Comparison of ENCODE assay signal across 22 mouse cellular contexts in the genomic region with DNA sequence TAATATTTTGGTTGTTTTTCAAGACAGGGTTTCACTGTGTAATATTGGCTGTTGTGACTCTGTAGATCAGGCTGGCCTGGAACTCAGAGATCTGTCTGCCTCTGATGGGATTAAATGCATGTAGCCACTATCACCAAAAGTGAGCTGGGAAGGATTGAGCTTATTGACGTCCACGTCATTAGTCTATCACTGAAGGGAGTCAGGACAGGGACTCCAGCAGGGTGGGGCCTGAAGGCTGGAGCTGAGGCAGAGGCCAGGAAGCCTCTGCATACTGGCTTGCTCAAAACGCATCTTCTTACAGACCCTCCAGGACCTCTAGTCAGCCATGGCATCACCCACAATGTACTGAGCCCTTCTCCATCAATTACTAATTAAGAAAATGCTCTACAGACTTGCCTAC.
"Had no signal": no experiment of that assay in that cellular context is flagged by ENCODE, and none has a peak within 500 bp of the region (broad histone marks: within the 10 kb centered on the region; RNA-seq: fewer than 3 reads in every experiment).

No protein-coding gene starts in this region.

- H3K27ac ChIP-seq: intestine, embryonic 15.5 days; kidney, embryonic 15.5 days; limb, embryonic 12.5 days; limb, embryonic 15.5 days; midbrain, embryonic 12.5 days; midbrain, embryonic 15.5 days; neural tube, embryonic 12.5 days; neural tube, embryonic 15.5 days; stomach, postnatal 0 days had no signal

- H3K4me3 ChIP-seq: intestine, embryonic 15.5 days; kidney, embryonic 15.5 days; limb, embryonic 12.5 days; limb, embryonic 15.5 days; midbrain, embryonic 12.5 days; midbrain, embryonic 15.5 days; neural tube, embryonic 12.5 days; neural tube, embryonic 15.5 days had no signal

- H3K9me3 ChIP-seq: intestine, embryonic 15.5 days; kidney, embryonic 15.5 days; limb, embryonic 12.5 days; limb, embryonic 15.5 days; midbrain, embryonic 12.5 days; midbrain, embryonic 15.5 days; neural tube, embryonic 12.5 days; neural tube, embryonic 15.5 days had no signal

- ATAC-seq: intestine, embryonic 15.5 days; midbrain, embryonic 15.5 days had no signal

- H3K9ac ChIP-seq: intestine, embryonic 15.5 days; kidney, embryonic 15.5 days; limb, embryonic 12.5 days; limb, embryonic 15.5 days; midbrain, embryonic 12.5 days; midbrain, embryonic 15.5 days; neural tube, embryonic 12.5 days; neural tube, embryonic 15.5 days had no signal

- H3K4me2 ChIP-seq: intestine, embryonic 15.5 days; kidney, embryonic 15.5 days; limb, embryonic 12.5 days; limb, embryonic 15.5 days; midbrain, embryonic 12.5 days; midbrain, embryonic 15.5 days; neural tube, embryonic 12.5 days; neural tube, embryonic 15.5 days had no signal

- H3K27me3 ChIP-seq: intestine, embryonic 15.5 days; kidney, embryonic 15.5 days; limb, embryonic 12.5 days; limb, embryonic 15.5 days; midbrain, embryonic 12.5 days; midbrain, embryonic 15.5 days; neural tube, embryonic 12.5 days; neural tube, embryonic 15.5 days had no signal

- DNase-seq: kidney, adult 11 months; kidney, adult 8-10 months; kidney, postnatal 10 days; kidney, postnatal 36 days; left cerebral cortex, postnatal 4 days; lung, adult 2 months; lung, postnatal 14 days; lung, postnatal 4 days; retina, postnatal 1 day; right cerebral cortex, postnatal 4 days; thymus, adult 2 months; thymus, postnatal 14 days; thymus, postnatal 4 days had no signal

- H3K4me1 ChIP-seq: intestine, embryonic 15.5 days; kidney, embryonic 15.5 days; limb, embryonic 12.5 days; limb, embryonic 15.5 days; midbrain, embryonic 12.5 days; midbrain, embryonic 15.5 days; neural tube, embryonic 12.5 days; neural tube, embryonic 15.5 days had no signal

- H3K36me3 ChIP-seq: intestine, embryonic 15.5 days; kidney, embryonic 15.5 days; limb, embryonic 12.5 days; limb, embryonic 15.5 days; midbrain, embryonic 12.5 days; midbrain, embryonic 15.5 days; neural tube, embryonic 12.5 days; neural tube, embryonic 15.5 days had no signal
